Mouse (Mus musculus): ENCODE results near the gene Prune2. TPM values are rescaled to one million over a fixed set of nuclear protein-coding genes. Genes with fewer than 3 reads are reported as not detected.

Gene Prune2
- polyA plus RNA-seq, 1 experiment from 2014 or later, result 2.5 TPM

- no peak overlapping the region for H3K4me2 ChIP-seq
- no peak overlapping the region for H3K4me3 ChIP-seq (replicated peaks)
- no peaks in the 10 kb centered on the region for H3K9me3 ChIP-seq
- whole genome bisulfite sequencing, result 50% methylated on average over 3 of the region's 3 CpGs
- H3K27me3 ChIP-seq (replicated peaks), result no peaks in the 10 kb centered on the region
- H3K27ac ChIP-seq, result no peak overlapping the region
- no peaks in the 10 kb centered on the region for H3K4me1 ChIP-seq
- no peak overlapping the region for H3K9ac ChIP-seq
- no peak for ATAC-seq (ENCODE audit: insufficient read depth, low FRiP score, low read depth)
- no peaks in the 10 kb centered on the region for H3K36me3 ChIP-seq
Measured at GRCm38 (mm10) chr19:17252845-17253244, 296.9 kb downstream of the Prune2 start.

- WGBS, result 80% methylated on average over 4 of the region's 4 CpGs
- no peak for ATAC-seq (ENCODE audit: insufficient read depth, low FRiP score, low read depth)
- Histone ChIP-seq H3K27me3 (replicated peaks) (no peaks in the 10 kb centered on the region), H3K4me3 (replicated peaks) (no peak overlapping the region), H3K9me3 (no peaks in the 10 kb centered on the region), H3K4me1 (no peaks in the 10 kb centered on the region), H3K9ac (no peak overlapping the region), H3K27ac (no peak overlapping the region), H3K4me2 (no peak overlapping the region), H3K36me3 (no peaks in the 10 kb centered on the region)
Measured at GRCm38 (mm10) chr19:17255511-17255910, 299.6 kb downstream of the Prune2 start.

- peak; percentile 77; the same call in 1 of the 2 replicates for ATAC-seq (ENCODE audit: insufficient read depth, low FRiP score, low read depth)
- Histone ChIP-seq H3K9ac (no peak overlapping the region), H3K36me3 (no peaks in the 10 kb centered on the region), H3K4me2 (no peak overlapping the region), H3K9me3 (no peaks in the 10 kb centered on the region), H3K4me1 (no peaks in the 10 kb centered on the region), H3K4me3 (replicated peaks) (no peak overlapping the region), H3K27ac (no peak overlapping the region), H3K27me3 (replicated peaks) (no peaks in the 10 kb centered on the region)
- 60% methylated on average over 8 of the region's 8 CpGs for whole genome bisulfite sequencing
Measured at GRCm38 (mm10) chr19:17256388-17256787, 300.5 kb downstream of the Prune2 start.

GRCm38 (mm10) chr19:17256867-17257266 lies 300.9 kb downstream of the Prune2 start:
- Histone ChIP-seq H3K4me3 (replicated peaks) (no peak overlapping the region), H3K9ac (no peak overlapping the region), H3K4me2 (no peak overlapping the region), H3K27ac (no peak overlapping the region), H3K4me1 (no peaks in the 10 kb centered on the region; the same call in 1 of the 2 replicates), H3K27me3 (replicated peaks) (no peaks in the 10 kb centered on the region), H3K36me3 (no peaks in the 10 kb centered on the region), H3K9me3 (no peaks in the 10 kb centered on the region)
- WGBS, result 80% methylated on average over 10 of the region's 10 CpGs
- ATAC-seq (ENCODE audit: insufficient read depth, low FRiP score, low read depth), result no peak

- Histone ChIP-seq H3K9me3 (no peaks in the 10 kb centered on the region), H3K9ac (no peak overlapping the region), H3K4me3 (replicated peaks) (no peak overlapping the region), H3K36me3 (no peaks in the 10 kb centered on the region), H3K27ac (no peak overlapping the region), H3K27me3 (replicated peaks) (no peaks in the 10 kb centered on the region), H3K4me1 (no peaks in the 10 kb centered on the region; the same call in 1 of the 2 replicates), H3K4me2 (no peak overlapping the region)
- 78% methylated on average over 2 of the region's 2 CpGs for WGBS
- ATAC-seq (ENCODE audit: insufficient read depth, low FRiP score, low read depth), result no peak
Measured at GRCm38 (mm10) chr19:17263181-17263580, 307.3 kb downstream of the Prune2 start.

- Histone ChIP-seq H3K36me3 (no peaks in the 10 kb centered on the region), H3K4me3 (replicated peaks) (no peak overlapping the region), H3K4me2 (no peak overlapping the region), H3K9ac (no peak overlapping the region), H3K4me1 (no peaks in the 10 kb centered on the region; the same call in 1 of the 2 replicates), H3K27ac (no peak overlapping the region), H3K27me3 (replicated peaks) (no peaks in the 10 kb centered on the region), H3K9me3 (no peaks in the 10 kb centered on the region)
- 85% methylated on average over 13 of the region's 13 CpGs for WGBS
- ATAC-seq (ENCODE audit: insufficient read depth, low FRiP score, low read depth), result no peak
Measured at GRCm38 (mm10) chr19:17263679-17264370, 307.9 kb downstream of the Prune2 start.

- WGBS, result 84% methylated on average over 9 of the region's 9 CpGs
- H3K36me3 ChIP-seq, result no peaks in the 10 kb centered on the region
Measured at GRCm38 (mm10) chr19:17264481-17265196, 308.7 kb downstream of the Prune2 start.

GRCm38 (mm10) chr19:17268669-17269068 lies 312.8 kb downstream of the Prune2 start:
- Histone ChIP-seq H3K27ac (no peak overlapping the region), H3K4me2 (no peak overlapping the region), H3K9me3 (no peaks in the 10 kb centered on the region), H3K4me1 (no peaks in the 10 kb centered on the region), H3K27me3 (replicated peaks) (no peaks in the 10 kb centered on the region), H3K36me3 (no peaks in the 10 kb centered on the region), H3K4me3 (replicated peaks) (no peak overlapping the region), H3K9ac (no peak overlapping the region)
- WGBS, result 86% methylated on average over 4 of the region's 4 CpGs
- ATAC-seq (ENCODE audit: insufficient read depth, low FRiP score, low read depth), result no peak

More at GRCm38 (mm10) chr19:17264481-17265196, 308.7 kb downstream of the Prune2 start:
- no peak overlapping the region for H3K9ac ChIP-seq
- H3K4me2 ChIP-seq, result no peak overlapping the region
- no peaks in the 10 kb centered on the region; the same call in 1 of the 2 replicates for H3K4me1 ChIP-seq
- no peak for ATAC-seq (ENCODE audit: insufficient read depth, low FRiP score, low read depth)
- no peaks in the 10 kb centered on the region for H3K9me3 ChIP-seq
- H3K27ac ChIP-seq, result no peak overlapping the region
- no peak overlapping the region for H3K4me3 ChIP-seq (replicated peaks)
- H3K27me3 ChIP-seq (replicated peaks), result no peaks in the 10 kb centered on the region

GRCm38 (mm10) chr19:17271179-17271622 lies 315.3 kb downstream of the Prune2 start:
- ATAC-seq (ENCODE audit: insufficient read depth, low FRiP score, low read depth), result peak; percentile 56; the same call in 1 of the 2 replicates
- no peak overlapping the region for H3K4me2 ChIP-seq

GRCm38 (mm10) chr19:17272988-17273387 lies 317.1 kb downstream of the Prune2 start:
- ATAC-seq (ENCODE audit: insufficient read depth, low FRiP score, low read depth), result no peak
- H3K27ac ChIP-seq, result no peak overlapping the region

More at GRCm38 (mm10) chr19:17271179-17271622, 315.3 kb downstream of the Prune2 start:
- Histone ChIP-seq H3K9me3 (no peaks in the 10 kb centered on the region), H3K4me1 (no peaks in the 10 kb centered on the region), H3K9ac (no peak overlapping the region), H3K27ac (no peak overlapping the region), H3K36me3 (no peaks in the 10 kb centered on the region), H3K4me3 (replicated peaks) (no peak overlapping the region), H3K27me3 (replicated peaks) (no peaks in the 10 kb centered on the region)
- WGBS, result 40% methylated on average over 3 of the region's 3 CpGs

More at GRCm38 (mm10) chr19:17272988-17273387, 317.1 kb downstream of the Prune2 start:
- H3K4me3 ChIP-seq (replicated peaks), result no peak overlapping the region
- H3K36me3 ChIP-seq, result no peaks in the 10 kb centered on the region
- no peaks in the 10 kb centered on the region for H3K27me3 ChIP-seq (replicated peaks)
- H3K9ac ChIP-seq, result no peak overlapping the region
- H3K9me3 ChIP-seq, result no peaks in the 10 kb centered on the region
- no peak overlapping the region for H3K4me2 ChIP-seq
- 80% methylated on average over 2 of the region's 2 CpGs for WGBS
- no peaks in the 10 kb centered on the region for H3K4me1 ChIP-seq

Measured in stomach, embryonic 15.5 days (tissue).